Mouse (Mus musculus) MEL (cell line): Measurements from ENCODE around the gene Napa. TPM values are rescaled to one million over a fixed set of nuclear protein-coding genes. Genes with fewer than 3 reads are reported as not detected.
A peak's percentile ranks its signal among the peaks of the same experiment; 100 is the strongest.

Source experiments
- DNase-seq: peaks from one replicate; pipeline ENCODE4 v3.0.0; 2011; ENCODE audit warnings: low read depth, low spot score
- H3K27ac ChIP-seq: 2 replicates; pipeline ENCODE4 v1.5.1; 2012; ENCODE audit warnings: low read depth, mild to moderate bottlenecking, control low read depth, low read length, moderate library complexity; ENCODE audit not compliant: control insufficient read depth
- H3K27me3 ChIP-seq, 2 experiments: fragments of 150-350 bp in 1 of 2; sonication (generic) in 1 of 2; 2 replicates each; pipeline ENCODE4 v1.6.1; 2012; ENCODE audit warnings: low read length in 2 of 2, mild to moderate bottlenecking in 2 of 2, improper control_type of control experiment in 1 of 2, moderate library complexity in 1 of 2; ENCODE audit not compliant: insufficient read depth in 2 of 2, control insufficient read depth in 1 of 2
- H3K36me3 ChIP-seq, 2 experiments: 2 replicates each; pipeline ENCODE4 v1.6.1; 2012 to 2014; ENCODE audit warnings: low read length in 2 of 2, improper control_type of control experiment in 1 of 2, inconsistent platforms in 1 of 2, mild to moderate bottlenecking in 1 of 2; ENCODE audit not compliant: insufficient read depth in 2 of 2, control insufficient read depth in 1 of 2
- H3K4me1 ChIP-seq, 2 experiments: fragments of 150-350 bp in 1 of 2; sonication (generic) in 1 of 2; 2 replicates each; pipeline ENCODE4 v1.6.1; 2012; ENCODE audit warnings: low read length in 2 of 2, improper control_type of control experiment in 1 of 2, mild to moderate bottlenecking in 1 of 2; ENCODE audit not compliant: insufficient read depth in 2 of 2, control insufficient read depth in 1 of 2
- H3K4me3 ChIP-seq, 2 experiments: fragments of 150-350 bp in 1 of 2; sonication (generic) in 1 of 2; 2 replicates each; pipeline ENCODE4 v1.5.1; 2012; ENCODE audit warnings: low read depth in 2 of 2, low read length in 2 of 2, mild to moderate bottlenecking in 2 of 2, moderate library complexity in 2 of 2, control low read depth in 1 of 2, improper control_type of control experiment in 1 of 2; ENCODE audit not compliant: control insufficient read depth in 1 of 2, insufficient read depth in 1 of 2
- H3K79me2 ChIP-seq: 2 replicates; pipeline ENCODE4 v1.6.1; 2012; ENCODE audit warnings: mild to moderate bottlenecking, low read length, moderate library complexity; ENCODE audit not compliant: control insufficient read depth, poor library complexity, insufficient read depth
- H3K9ac ChIP-seq: 2 replicates; pipeline ENCODE4 v1.6.1; 2012; ENCODE audit warnings: low read depth, mild to moderate bottlenecking, control low read depth, low read length, moderate library complexity; ENCODE audit not compliant: control insufficient read depth, poor library complexity, severe bottlenecking
- H3K9me3 ChIP-seq: fragments of 150-350 bp; sonication (generic); replicated peaks from 2 replicates; pipeline ENCODE4 v1.6.1; 2012; ENCODE audit warnings: mild to moderate bottlenecking, low read length, improper control_type of control experiment, moderate library complexity; ENCODE audit not compliant: insufficient read depth
- CTCF ChIP-seq, 3 experiments: IDR thresholded peaks in 2 of 3; conservative IDR thresholded peaks in 1 of 3; 2 replicates each; pipeline ENCODE4 v1.5.1; 2011 to 2012; ENCODE audit warnings: low read length in 3 of 3, low read depth in 2 of 3, mild to moderate bottlenecking in 2 of 3, improper control_type of control experiment in 1 of 3, inconsistent platforms in 1 of 3, mixed read lengths in 1 of 3, moderate library complexity in 1 of 3; ENCODE audit not compliant: control insufficient read depth in 1 of 3, insufficient read depth in 1 of 3, poor library complexity in 1 of 3, severe bottlenecking in 1 of 3
- EP300 ChIP-seq, 2 experiments: IDR thresholded peaks; 2 replicates each; pipeline ENCODE4 v1.6.1; 2011; ENCODE audit warnings: improper control_type of control experiment in 2 of 2, low read length in 2 of 2, low read depth in 1 of 2, mild to moderate bottlenecking in 1 of 2
- ETS1 ChIP-seq: IDR thresholded peaks from 2 replicates; pipeline ENCODE4 v1.6.1; 2012; ENCODE audit warnings: low read depth, mild to moderate bottlenecking, inconsistent platforms, low read length, improper control_type of control experiment, moderate library complexity
- HCFC1 ChIP-seq: IDR thresholded peaks from 2 replicates; pipeline ENCODE4 v1.6.1; 2012; ENCODE audit warnings: low read depth, mild to moderate bottlenecking, inconsistent platforms, low read length, improper control_type of control experiment, moderate library complexity
- MAFK ChIP-seq: IDR thresholded peaks from 2 replicates; pipeline ENCODE4 v1.6.1; 2011; ENCODE audit warnings: low read depth, mild to moderate bottlenecking, low read length, improper control_type of control experiment, borderline replicate concordance
- MEF2A ChIP-seq: IDR thresholded peaks from 2 replicates; pipeline ENCODE4 v1.6.1; 2014; ENCODE audit warnings: low read depth, mild to moderate bottlenecking, inconsistent platforms, low read length, improper control_type of control experiment; ENCODE audit not compliant: poor library complexity, insufficient replicate concordance, severe bottlenecking; ENCODE audit errors: extremely low read depth
- MYB ChIP-seq: IDR thresholded peaks from 2 replicates; pipeline ENCODE4 v1.6.1; 2011; ENCODE audit warnings: mild to moderate bottlenecking, low read depth, low read length, improper control_type of control experiment
- NELFE ChIP-seq: IDR thresholded peaks from 2 replicates; pipeline ENCODE4 v1.6.1; 2011; ENCODE audit warnings: low read depth, low read length, improper control_type of control experiment
- SIN3A ChIP-seq: IDR thresholded peaks from 2 replicates; pipeline ENCODE4 v1.6.1; 2012; ENCODE audit warnings: low read length, improper control_type of control experiment, inconsistent platforms
- SMC3 ChIP-seq: IDR thresholded peaks from 2 replicates; pipeline ENCODE4 v1.6.1; 2011; ENCODE audit warnings: low read depth, low read length, improper control_type of control experiment
- TCF12 ChIP-seq: IDR thresholded peaks from 2 replicates; pipeline ENCODE4 v1.6.1; 2014; ENCODE audit warnings: low read depth, mild to moderate bottlenecking, inconsistent platforms, low read length, improper control_type of control experiment, moderate library complexity
- polyA plus RNA-seq, 2 experiments: library from polyadenylated mRNA; stranded (reverse) in 1 of 2; unstranded in 1 of 2; fragments of >175 nt in 1 of 2; fragments of >200 nt in 1 of 2; gene quantifications; 2 replicates each; pipeline versions ENCODE4 v1.2.1 to v1.2.4; 2012; ENCODE audit warnings: low replicate concordance in 2 of 2, low read depth in 1 of 2; ENCODE audit not compliant: insufficient read length in 2 of 2, insufficient read depth in 1 of 2, missing spikeins in 1 of 2
- total RNA-seq: library from RNA; depleted of rRNA; stranded (reverse); fragments of 300-350 nt; gene quantifications from 2 replicates; pipeline ENCODE4 v1.2.3, GENCODE M21; 2012

The Napa gene
- total and polyA plus RNA-seq, 3 experiments: 56.1 to 132 TPM; not detected in 1

GRCm38 (mm10) chr7:16147643-16148042 lies 49.4 kb downstream of the Napa start:
- no peak overlapping the region for H3K9ac ChIP-seq
- no peak overlapping the region for H3K4me3 ChIP-seq
- H3K9me3 ChIP-seq: no peaks in the 10 kb centered on the region
- peaks cover 0 to 2% of the 10 kb centered on the region in 2 experiments; a peak in 1 of 4 replicates for H3K36me3 ChIP-seq
- TF ChIP-seq TCF12: no peak
- peak; percentile 21; the same call in 1 of the 2 replicates for TF ChIP-seq SIN3A
- peaks cover 0 to 4% of the 10 kb centered on the region in 2 experiments; a peak in 2 of 4 replicates for H3K27me3 ChIP-seq
- H3K4me1 ChIP-seq: peaks cover 0 to 16% of the 10 kb centered on the region in 2 experiments; a peak in 2 of 4 replicates
- no peak overlapping the region for H3K27ac ChIP-seq
- no peaks in the 10 kb centered on the region for H3K79me2 ChIP-seq
- peak; percentile 62 for DNase-seq

GRCm38 (mm10) chr7:16149241-16149640 lies 51.0 kb downstream of the Napa start:
- Histone ChIP-seq H3K27ac (no peak overlapping the region), H3K27me3 (peaks cover 0 to 4% of the 10 kb centered on the region in 2 experiments; a peak in 2 of 4 replicates), H3K79me2 (no peaks in the 10 kb centered on the region), H3K9me3 (no peaks in the 10 kb centered on the region)
- TF ChIP-seq SMC3 (no peak), CTCF (IDR thresholded peaks at IDR 0.05 in 2 of 3, conservative IDR thresholded peaks at IDR 0.05 in 1 of 3; ENCODE audit: control insufficient read depth in 1 of 3, insufficient read depth in 1 of 3, low read depth in 2 of 3, low read length in 3 of 3, poor library complexity in 1 of 3, severe bottlenecking in 1 of 3) (no peak), MYB (no peak), SIN3A (0 out of 2 replicates have a peak, but pooled peaks have one; percentile 18), ETS1 (no peak), MAFK (no peak), HCFC1 (no peak), EP300 (IDR thresholded peaks at IDR 0.05; ENCODE audit: low read depth in 1 of 2, low read length in 2 of 2) (0 out of 4 replicates have a peak, but pooled peaks of 1 of the 2 experiments have one; percentile 11), NELFE (no peak), MEF2A (no peak)
- TF ChIP-seq, all 39 proteins: peak for 2
- H3K9ac ChIP-seq: no peak overlapping the region
- DNase-seq: peak; percentile 67
- no peak overlapping the region for H3K4me3 ChIP-seq
- peaks cover 0 to 16% of the 10 kb centered on the region in 2 experiments; a peak in 2 of 4 replicates for H3K4me1 ChIP-seq
- peaks cover 0 to 2% of the 10 kb centered on the region in 2 experiments; a peak in 1 of 4 replicates for H3K36me3 ChIP-seq
